Mouse (Mus musculus): ENCODE measurements around the gene Scaf4. TPM values are rescaled to one million over a fixed set of nuclear protein-coding genes. Genes with fewer than 3 reads are reported as not detected.

Gene Scaf4
- total RNA-seq, 2 experiments from 2014 or later = 31.1 to 36.3 TPM

DNA sequence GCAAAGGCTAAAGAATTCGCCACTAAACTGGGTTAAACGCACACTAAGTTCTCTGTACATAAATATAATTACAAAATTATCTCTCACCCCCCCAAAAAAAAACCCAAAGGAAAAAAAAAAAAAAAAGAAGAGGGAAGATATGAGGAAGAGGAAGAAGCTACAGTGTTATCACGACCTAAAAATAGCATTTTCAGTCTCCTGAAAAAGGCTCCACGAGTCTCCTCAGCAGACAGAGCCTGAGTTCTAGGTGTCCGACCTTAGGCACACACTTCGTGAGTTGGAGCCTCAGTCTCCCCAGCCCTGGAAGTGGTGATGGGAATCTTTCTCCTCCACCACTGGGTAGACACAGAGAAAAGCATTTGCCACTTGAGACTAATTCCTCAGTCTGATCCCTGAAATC, 85.7 kb downstream of the Scaf4 start:
- DNase-seq = no peak

DNA sequence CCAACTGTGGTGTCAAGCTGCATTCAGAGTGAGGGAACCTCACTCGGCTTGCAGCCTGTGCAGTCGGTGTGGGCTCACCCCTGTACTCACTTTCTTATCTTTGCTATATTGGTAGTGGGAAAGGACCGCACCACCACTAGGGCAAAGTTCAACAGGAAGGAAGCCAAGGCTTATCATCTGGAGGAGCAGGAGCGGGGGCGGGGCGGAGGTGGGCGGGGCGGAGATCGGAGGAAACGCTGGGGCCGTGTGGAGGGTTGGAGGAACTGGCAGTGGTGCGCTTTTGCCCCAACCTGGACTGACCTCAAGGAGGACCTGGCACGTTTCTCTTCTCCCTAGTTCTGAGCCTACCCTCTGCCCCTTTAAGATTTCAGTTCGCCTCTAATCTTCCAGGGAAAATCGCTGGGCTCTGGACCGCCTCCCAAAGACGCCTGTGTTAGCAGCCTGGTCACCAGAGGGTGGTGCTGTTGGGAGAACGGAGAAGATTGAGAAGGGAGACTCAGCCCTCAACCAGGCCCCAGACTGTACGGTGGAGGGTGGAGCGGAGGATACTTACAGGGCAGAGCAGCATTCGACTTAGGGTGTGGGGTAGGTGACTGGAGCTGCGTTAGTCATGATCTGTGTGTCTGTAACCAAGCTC, 86.8 kb downstream of the Scaf4 start:
- peak; percentile 90 for DNase-seq

- DNase-seq = no peak
Observed at GRCm38 (mm10) chr16:90196688-90197240, 87.5 kb downstream of the Scaf4 start.

- DNase-seq = no peak
Observed at GRCm38 (mm10) chr16:90193719-90194118, 90.6 kb downstream of the Scaf4 start.

DNA sequence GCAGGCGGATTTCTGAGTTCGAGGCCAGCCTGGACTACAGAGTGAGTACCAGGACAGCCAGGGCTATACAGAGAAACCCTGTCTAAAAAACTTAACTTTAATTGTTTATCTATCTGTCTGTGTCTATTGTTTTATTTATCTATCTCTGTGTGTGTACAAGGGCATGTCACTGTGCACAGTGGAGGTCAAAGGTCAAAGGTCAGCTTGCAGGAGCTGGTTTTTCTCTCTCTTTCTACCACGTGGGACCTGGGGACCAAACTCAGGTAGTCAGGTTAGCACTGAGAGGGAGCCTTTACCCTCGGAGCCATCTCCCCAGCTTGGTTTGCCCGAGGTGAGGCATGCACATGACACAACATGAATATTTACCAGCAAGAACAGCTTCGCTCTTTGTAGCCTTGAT, 93.0 kb downstream of the Scaf4 start:
- DNase-seq = no peak

- DNase-seq = peak; percentile 58
Observed at GRCm38 (mm10) chr16:90187453-90187852, 96.8 kb downstream of the Scaf4 start.

- peak; percentile 86 for DNase-seq
Observed at GRCm38 (mm10) chr16:90185928-90186588, 98.2 kb downstream of the Scaf4 start.

GRCm38 (mm10) chr16:90184135-90184534, 100.2 kb downstream of the Scaf4 start:
- DNase-seq = no peak

DNA sequence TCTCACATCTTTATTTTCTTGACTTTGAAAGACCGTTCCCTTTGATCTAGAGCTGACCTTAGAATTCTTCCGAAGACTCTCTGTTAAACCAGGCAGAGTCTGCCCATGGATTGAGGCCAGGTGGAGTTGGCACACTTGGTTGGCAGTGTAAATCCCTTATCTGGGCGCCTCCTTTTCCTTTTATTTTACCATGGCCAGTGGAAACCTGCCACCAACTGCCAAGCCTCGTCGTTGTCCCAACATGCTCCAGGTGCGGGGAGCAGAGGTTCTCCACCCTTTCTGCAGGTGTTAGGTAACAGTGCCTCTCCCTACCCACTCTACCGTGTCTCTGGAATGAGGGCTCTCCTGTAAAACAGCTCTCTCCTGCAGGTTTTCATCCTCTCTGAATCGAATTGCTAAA, 102.6 kb downstream of the Scaf4 start:
- DNase-seq = no peak

DNA sequence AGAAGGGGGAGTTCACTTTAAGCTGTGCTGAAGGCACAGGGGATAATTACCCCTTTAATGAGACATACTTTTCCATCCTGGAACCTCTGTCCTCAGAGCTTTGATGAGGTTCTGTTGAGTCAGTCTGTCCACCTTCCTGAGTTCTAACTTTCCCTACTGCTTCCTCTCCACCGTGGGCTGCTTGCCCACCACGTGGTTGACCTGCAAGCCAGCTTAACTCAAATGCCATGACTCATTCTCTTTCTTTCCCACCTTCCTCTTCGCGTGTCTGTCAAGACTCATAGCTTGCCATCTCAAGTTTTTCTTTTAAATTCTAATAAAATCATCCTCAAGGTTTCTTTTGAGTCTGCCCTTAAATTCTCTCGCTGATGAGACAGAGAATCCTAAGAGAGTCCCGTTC, 103.3 kb downstream of the Scaf4 start:
- DNase-seq = no peak

GRCm38 (mm10) chr16:90179892-90180291, 104.4 kb downstream of the Scaf4 start:
- DNase-seq = no peak

DNA sequence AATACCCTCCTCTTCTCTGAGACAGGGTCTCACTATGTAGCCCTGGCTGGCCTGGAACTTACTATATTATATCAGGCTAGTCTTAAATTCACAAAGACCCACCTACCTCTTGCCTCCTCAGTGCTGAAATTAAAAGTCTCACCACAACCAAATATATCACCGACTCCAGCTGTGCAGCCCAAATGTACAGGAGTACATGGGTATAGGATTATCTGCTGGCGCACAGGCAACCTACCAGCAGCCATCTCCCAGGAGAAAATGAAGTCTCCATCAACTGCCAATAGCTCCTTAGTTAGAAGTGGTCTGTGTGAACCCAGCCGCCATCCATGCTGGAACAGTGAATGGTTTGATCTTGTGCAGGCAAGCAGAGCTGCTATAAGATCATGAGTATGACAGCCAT, 105.9 kb downstream of the Scaf4 start:
- no peak for DNase-seq

DNA sequence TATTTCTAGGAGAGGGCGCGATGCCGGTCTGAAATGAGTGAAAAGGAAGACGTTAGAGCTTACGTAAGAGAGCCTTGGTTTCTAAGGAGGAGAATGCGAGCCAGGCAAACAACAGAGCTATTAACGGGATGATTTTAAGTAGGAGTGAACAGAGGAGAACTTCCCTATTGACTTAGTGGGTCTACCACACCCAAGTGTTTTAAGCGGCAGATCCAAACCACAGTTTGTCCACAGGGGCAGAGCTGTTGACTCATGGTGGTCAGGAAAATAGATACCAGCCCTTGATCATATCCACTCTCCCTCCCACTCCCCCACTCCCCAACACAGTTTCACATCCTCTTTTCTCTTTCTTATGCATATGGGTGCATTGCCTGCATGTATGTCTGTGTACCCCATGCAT, 106.9 kb downstream of the Scaf4 start:
- DNase-seq = no peak

- no peak for DNase-seq
Observed at GRCm38 (mm10) chr16:90176472-90176871, 107.8 kb downstream of the Scaf4 start.

Other genes starting within 250 kb of the Scaf4 start
- gene Tiam1, start 140.7 kb downstream of the Scaf4 start, total RNA-seq (2021) = 10 to 100 TPM; 14.7 to 18.2 TPM
- 100 to 1,000 TPM; 499 to 512 TPM for gene Sod1, start 63.7 kb downstream of the Scaf4 start, total RNA-seq (2021)
- gene Hunk, start 101.5 kb upstream of the Scaf4 start, total RNA-seq (2021) = 1 to 10 TPM; 7.2 to 8.4 TPM

Data from heart, postnatal 4 days (tissue).